Mouse (Mus musculus) lung, embryonic 16.5 days (tissue): ENCODE measurements around the gene Il25. TPM values are rescaled to one million over a fixed set of nuclear protein-coding genes. Genes with fewer than 3 reads are reported as not detected.

Experiments used
- ATAC-seq: fragments of 200-750 bp; cut with Nextera tagmentation; 2 replicates; pipeline ENCODE4 v1.8.0; 2017; ENCODE audit warnings: low read depth, mild to moderate bottlenecking, moderate library complexity
- H3K27ac ChIP-seq: fragments of 300-500 bp; sonication (generic); 2 replicates; pipeline ENCODE4 v1.5.1; 2014; ENCODE audit warnings: mild to moderate bottlenecking, control low read depth, low read length
- H3K27me3 ChIP-seq: fragments of 300-500 bp; sonication (generic); 2 replicates; pipeline ENCODE4 v1.6.1; 2014; ENCODE audit warnings: low read depth, low read length, mixed read lengths; ENCODE audit not compliant: control insufficient read depth, insufficient read depth
- H3K36me3 ChIP-seq: fragments of 300-500 bp; sonication (generic); 2 replicates; pipeline ENCODE4 v1.6.1; 2014; ENCODE audit warnings: low read length; ENCODE audit not compliant: control insufficient read depth, insufficient read depth
- H3K4me1 ChIP-seq: fragments of 300-500 bp; sonication (generic); replicated peaks from 2 replicates; pipeline ENCODE4 v1.6.1; 2014; ENCODE audit warnings: low read length, mixed read lengths; ENCODE audit not compliant: control insufficient read depth, insufficient read depth
- H3K4me2 ChIP-seq: fragments of 300-500 bp; sonication (generic); 2 replicates; pipeline ENCODE4 v1.6.1; 2014; ENCODE audit warnings: low read depth, low read length, control low read depth
- H3K4me3 ChIP-seq: fragments of 300-500 bp; sonication (generic); 2 replicates; pipeline ENCODE4 v1.5.1; 2014; ENCODE audit warnings: mild to moderate bottlenecking, low read length, control low read depth
- H3K9ac ChIP-seq: fragments of 300-500 bp; sonication (generic); 2 replicates; pipeline ENCODE4 v1.6.1; 2014; ENCODE audit warnings: low read length, control low read depth
- H3K9me3 ChIP-seq: fragments of 300-500 bp; sonication (generic); 2 replicates; pipeline ENCODE4 v1.6.1; 2016; ENCODE audit warnings: low read length; ENCODE audit not compliant: control insufficient read depth
- WGBS: fragments of 180-500 bp; shearing (Covaris S2); extraction: QIAGEN DNeasy Blood & Tissue Kit; methylation state at CpG from one replicate; pipeline ENCODE4 v1.1.7; 2014; 5-methylcytosine and 5-hydroxymethylcytosine counted together
- polyA plus RNA-seq: library from polyadenylated mRNA; unstranded; fragments of >200 nt; fragmentation: Nextera tagmentation; extraction: Ambion mirVana; gene quantifications from 2 replicates; pipeline ENCODE4 v1.2.1, GENCODE M21; 2015

Il25 gene
- not detected in 2 replicates for polyA plus RNA-seq

- Histone ChIP-seq H3K27me3 (no peaks in the 10 kb centered on the region), H3K9me3 (no peaks in the 10 kb centered on the region), H3K4me3 (no peak within 1 kb of the TSS), H3K36me3 (no peaks in the 10 kb centered on the region), H3K4me1 (peaks cover 3% of the 10 kb centered on the region; the same call in 1 of the 2 replicates), H3K27ac (no peak within 1 kb of the TSS), H3K4me2 (no peak within 1 kb of the TSS), H3K9ac (no peak within 1 kb of the TSS)
- peak; percentile 20; the same call in 1 of the 2 replicates for ATAC-seq
- WGBS, result 24% methylated on average over 6 of the region's 6 CpGs
Measured at GRCm38 (mm10) chr14:54932645-54933150, at the start of gene Il25. Gene Il25, plus strand, starts transcription at chr14:54932695.

- H3K9me3 ChIP-seq, result no peaks in the 10 kb centered on the region
- ATAC-seq, result peak; percentile 92
- peaks cover 9% of the 10 kb centered on the region for H3K4me1 ChIP-seq
- WGBS, result under 1% methylated on average over 26 of the region's 27 CpGs
- H3K4me3 ChIP-seq, result peak within 1 kb of the TSS; percentile 65
- peak within 1 kb of the TSS; percentile 95 for H3K27ac ChIP-seq
- no peaks in the 10 kb centered on the region; the same call in 1 of the 2 replicates for H3K27me3 ChIP-seq
- H3K36me3 ChIP-seq, result no peaks in the 10 kb centered on the region
- H3K4me2 ChIP-seq, result peak within 1 kb of the TSS; percentile 79
- H3K9ac ChIP-seq, result peak within 1 kb of the TSS; percentile 79
Measured at GRCm38 (mm10) chr14:54883154-54884021, 49.1 kb upstream of the Il25 start, which contains the start of the genes Bcl2l2 and Gm20521. Gene Bcl2l2, plus strand, starts transcription at chr14:54883377. Gene Gm20521, plus strand, starts transcription at chr14:54883441.

- Histone ChIP-seq H3K4me2 (peak overlapping the region; percentile 79), H3K27ac (peak overlapping the region; percentile 95), H3K36me3 (no peaks in the 10 kb centered on the region), H3K27me3 (no peaks in the 10 kb centered on the region), H3K9me3 (no peaks in the 10 kb centered on the region), H3K4me3 (peak overlapping the region; percentile 65), H3K9ac (peak overlapping the region; percentile 79), H3K4me1 (peaks cover 9% of the 10 kb centered on the region)
- peak; percentile 35 for ATAC-seq
- WGBS, result 9% methylated on average over 21 of the region's 21 CpGs
Measured at GRCm38 (mm10) chr14:54884022-54884712, 48.3 kb upstream of the Il25 start.

- H3K4me3 ChIP-seq, result no peak overlapping the region
- H3K36me3 ChIP-seq, result no peaks in the 10 kb centered on the region
- H3K9ac ChIP-seq, result no peak overlapping the region
- WGBS, result 88% methylated on average over 11 of the region's 11 CpGs
- peaks cover 9% of the 10 kb centered on the region for H3K4me1 ChIP-seq
- H3K27me3 ChIP-seq, result no peaks in the 10 kb centered on the region
- no peaks in the 10 kb centered on the region for H3K9me3 ChIP-seq
- ATAC-seq, result no peak
- H3K27ac ChIP-seq, result no peak overlapping the region
- no peak overlapping the region for H3K4me2 ChIP-seq
Measured at GRCm38 (mm10) chr14:54885309-54885708, 47.2 kb upstream of the Il25 start.

- no peak for ATAC-seq
- Histone ChIP-seq H3K9ac (peak within 1 kb of the TSS; percentile 67), H3K9me3 (no peaks in the 10 kb centered on the region), H3K27me3 (no peaks in the 10 kb centered on the region), H3K4me2 (peak within 1 kb of the TSS; percentile 54), H3K36me3 (peaks cover 13% of the 10 kb centered on the region), H3K4me1 (peaks cover 9% of the 10 kb centered on the region; the same call in 1 of the 2 replicates), H3K4me3 (peak within 1 kb of the TSS; percentile 93), H3K27ac (peak within 1 kb of the TSS; percentile 86)
- WGBS, result 92% methylated on average over 3 of the region's 3 CpGs
Measured at GRCm38 (mm10) chr14:54892200-54892599, 40.3 kb upstream of the Il25 start, which contains the start of gene Pabpn1. Gene Pabpn1, plus strand, starts transcription at chr14:54892500.

- Histone ChIP-seq H3K9me3 (no peaks in the 10 kb centered on the region), H3K36me3 (peaks cover 25% of the 10 kb centered on the region), H3K4me3 (peak overlapping the region; percentile 93), H3K27ac (peak overlapping the region; percentile 93), H3K4me1 (peaks cover 9% of the 10 kb centered on the region; the same call in 1 of the 2 replicates), H3K27me3 (no peaks in the 10 kb centered on the region), H3K9ac (peak overlapping the region; percentile 100), H3K4me2 (peak overlapping the region; percentile 54)
- ATAC-seq, result peak; percentile 98
- WGBS, result under 1% methylated on average over 32 of the region's 38 CpGs
Measured at GRCm38 (mm10) chr14:54893651-54894181, 38.8 kb upstream of the Il25 start.

- no peaks in the 10 kb centered on the region for H3K27me3 ChIP-seq
- peaks cover 27% of the 10 kb centered on the region for H3K36me3 ChIP-seq
- peaks cover 9% of the 10 kb centered on the region; the same call in 1 of the 2 replicates for H3K4me1 ChIP-seq
- peak; percentile 70 for ATAC-seq
- no peaks in the 10 kb centered on the region for H3K9me3 ChIP-seq
- peak overlapping the region; percentile 93 for H3K27ac ChIP-seq
- peak overlapping the region; percentile 93 for H3K4me3 ChIP-seq
- H3K9ac ChIP-seq, result peak overlapping the region; percentile 100
- peak overlapping the region; percentile 91 for H3K4me2 ChIP-seq
- under 1% methylated on average over 49 of the region's 54 CpGs for WGBS
Measured at GRCm38 (mm10) chr14:54894296-54895151, 38.0 kb upstream of the Il25 start.

- 56% methylated on average over 2 of the region's 2 CpGs for WGBS
- Histone ChIP-seq H3K9ac (no peak overlapping the region), H3K9me3 (no peaks in the 10 kb centered on the region), H3K4me1 (peaks cover 9% of the 10 kb centered on the region; the same call in 1 of the 2 replicates), H3K4me3 (no peak overlapping the region), H3K27me3 (no peaks in the 10 kb centered on the region), H3K4me2 (no peak overlapping the region), H3K36me3 (peaks cover 27% of the 10 kb centered on the region), H3K27ac (no peak overlapping the region)
- ATAC-seq, result no peak
Measured at GRCm38 (mm10) chr14:54897445-54897844, 35.0 kb upstream of the Il25 start.
